Mouse (Mus musculus) erythroblast, embryonic 14.5 days (primary cell): ENCODE measurements around the gene Duox2.

Experiments used
- GATA1 ChIP-seq: IDR thresholded peaks from 2 replicates; pipeline ENCODE4 v1.6.1; 2012; ENCODE audit warnings: low read length, inconsistent platforms, mixed read lengths
- TAL1 ChIP-seq: IDR thresholded peaks from 3 replicates; pipeline ENCODE4 v1.6.1; 2012; ENCODE audit warnings: low read length, inconsistent platforms, mixed read lengths

GRCm38 (mm10) chr2:122345106-122345893 is 47.1 kb upstream of the Duox2 start:
- TF ChIP-seq TAL1 (no peak), GATA1 (no peak)
